Mouse (Mus musculus) ovary, adult 18-20 months (tissue): ENCODE data around the gene Wdr48.

Experiments used
- DNase-seq: peaks from one replicate; pipeline ENCODE4 v3.0.0; 2022; ENCODE audit warnings: low spot score, mixed read lengths

Wdr48 gene

DNA sequence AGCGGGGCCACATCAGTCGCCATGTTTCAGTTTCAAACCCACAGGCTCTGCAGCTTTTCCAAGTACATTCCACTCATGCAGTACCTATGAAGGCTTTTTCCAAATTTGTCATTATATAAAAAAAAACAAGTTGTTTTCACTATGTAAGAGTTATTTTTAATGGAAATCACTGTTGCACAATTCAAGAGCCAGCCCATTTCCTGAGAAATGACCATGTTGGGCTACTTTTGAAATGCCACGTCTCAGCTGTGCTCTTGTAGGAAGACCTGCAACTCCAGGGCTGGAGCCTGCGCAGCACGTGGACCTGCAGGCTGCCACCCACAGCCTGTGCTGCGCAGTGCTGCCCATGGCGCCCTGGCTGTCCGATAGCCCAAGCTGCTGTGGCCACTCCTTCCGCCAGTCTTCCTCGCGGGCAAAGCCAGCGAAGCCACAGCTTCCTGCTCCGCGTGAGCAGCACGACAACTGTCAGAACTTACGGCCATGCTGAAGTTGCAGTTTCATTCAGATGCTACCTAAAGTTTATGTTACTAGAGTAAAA is 30.5 kb downstream of the Wdr48 start:
- DNase-seq = no peak

DNA sequence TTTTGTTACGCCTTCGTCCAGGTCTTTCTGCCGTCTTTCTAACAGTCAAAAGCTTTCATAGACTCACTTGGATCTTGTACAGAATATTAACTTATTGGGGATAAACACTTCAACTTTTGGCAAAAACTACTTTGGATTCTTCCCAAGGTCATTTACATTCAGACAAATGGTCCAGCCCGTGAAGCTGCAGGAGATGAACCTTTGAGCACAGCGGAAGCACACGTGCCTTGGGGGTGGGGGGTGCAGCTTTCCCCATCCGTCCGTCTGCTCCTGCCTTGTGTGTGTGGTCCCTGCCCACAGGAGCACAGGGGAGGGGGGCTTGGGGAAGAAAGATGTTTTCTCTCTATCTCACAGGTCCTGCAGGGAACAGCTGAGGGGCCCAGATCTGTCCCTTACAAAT is 31.1 kb downstream of the Wdr48 start:
- no peak for DNase-seq

DNA sequence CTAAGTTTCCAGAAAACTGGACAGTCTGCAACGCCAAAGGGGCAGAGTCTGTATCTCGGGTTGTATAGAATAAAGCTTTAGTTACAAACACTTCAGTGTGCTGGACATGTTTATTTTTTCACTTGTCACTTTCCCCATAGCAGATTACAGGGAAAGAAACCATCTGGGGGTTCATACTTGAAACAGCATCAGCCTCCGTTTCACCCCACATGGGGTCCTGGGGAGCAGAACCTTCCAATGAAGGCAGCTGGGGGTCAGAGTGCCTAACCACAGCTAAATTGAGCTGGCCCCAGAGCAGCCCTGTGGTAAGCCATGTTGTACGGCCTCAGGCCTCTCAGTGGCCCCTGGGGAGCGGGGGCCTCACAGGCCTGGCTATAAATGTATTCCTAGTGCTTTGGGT is 31.8 kb downstream of the Wdr48 start:
- DNase-seq = no peak

DNA sequence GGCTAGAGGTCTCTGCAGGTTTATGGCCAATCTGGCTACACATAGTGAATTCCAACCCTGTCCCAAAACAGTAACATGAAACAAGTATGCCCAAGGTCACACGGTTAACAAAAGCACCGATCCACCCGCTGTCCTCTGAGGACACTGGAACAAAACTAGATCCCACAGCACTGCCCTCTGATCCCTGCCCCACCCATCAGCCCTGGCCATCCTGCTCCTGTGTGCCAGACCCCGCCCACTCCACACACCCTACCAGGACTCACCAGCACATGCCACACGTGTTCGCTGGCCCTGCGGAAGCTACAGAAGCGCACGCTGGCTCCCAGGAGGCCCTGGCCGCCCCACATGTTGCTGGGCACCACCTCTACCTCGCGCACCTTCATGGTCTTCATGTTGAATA is 37.7 kb downstream of the Wdr48 start:
- DNase-seq = no peak

DNA sequence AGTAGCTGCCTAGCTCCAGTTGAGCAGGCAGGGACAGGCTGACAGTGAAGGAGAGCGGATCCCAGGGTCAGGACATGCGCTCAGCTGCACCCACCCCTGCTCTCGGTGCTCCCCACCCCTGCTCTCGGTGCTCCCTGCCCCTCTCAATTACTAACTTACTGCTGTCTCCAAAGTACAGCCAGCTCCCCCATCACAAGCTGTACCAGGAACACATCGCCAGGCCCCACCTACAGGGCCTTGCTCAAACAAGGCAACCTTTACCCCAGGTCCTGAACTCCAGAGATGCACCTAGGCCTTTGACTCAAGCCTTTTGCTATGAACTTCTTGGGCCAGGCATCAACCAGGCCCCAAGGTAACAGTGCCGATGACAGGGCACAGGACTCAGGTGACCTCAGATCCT is 39.0 kb downstream of the Wdr48 start:
- no peak for DNase-seq

DNA sequence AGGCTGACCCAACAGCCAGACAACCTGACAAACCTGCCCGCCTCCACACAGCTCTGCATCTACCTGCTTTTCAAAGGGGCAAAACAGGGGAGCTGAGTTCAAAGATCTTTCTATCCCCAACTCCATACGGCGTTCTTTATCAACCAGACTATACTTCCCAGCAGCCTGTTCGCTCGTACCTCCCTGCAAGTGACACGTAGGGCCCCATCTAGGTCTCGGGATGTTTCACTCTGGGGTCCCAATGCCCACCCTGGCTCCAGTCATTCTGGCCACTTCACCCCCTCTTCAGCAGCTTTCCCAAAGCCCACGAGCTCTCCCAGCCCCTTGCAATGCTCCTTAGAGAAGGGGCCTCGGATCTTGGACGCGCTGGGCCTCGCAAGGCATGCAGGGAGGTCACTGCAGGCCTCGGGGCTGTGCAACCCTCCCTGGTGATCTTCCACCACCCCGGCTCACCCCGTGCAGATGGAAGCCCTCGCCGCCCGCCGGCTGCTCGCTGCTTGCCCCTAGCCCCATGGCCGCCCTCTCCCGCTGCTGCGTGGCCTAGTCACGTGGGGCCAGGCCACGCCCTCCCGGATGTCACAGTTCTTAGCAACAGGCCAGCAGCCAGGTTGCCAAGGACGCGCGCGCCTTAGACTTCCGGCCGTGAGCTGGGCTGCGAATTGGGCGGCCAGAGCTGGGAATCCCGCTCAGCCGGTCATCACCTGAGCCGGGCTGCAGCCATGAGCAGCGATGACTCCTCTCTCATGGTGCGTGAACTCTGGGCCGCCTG is 42.5 kb downstream of the Wdr48 start, which contains the start of the genes Gorasp1 and Ttc21a:
Gorasp1 (minus strand) TSS at position 561 of the 769 bp plus-strand sequence.
Ttc21a (plus strand) TSS at position 602 of the 769 bp plus-strand sequence.
- peak; percentile 88 for DNase-seq

DNA sequence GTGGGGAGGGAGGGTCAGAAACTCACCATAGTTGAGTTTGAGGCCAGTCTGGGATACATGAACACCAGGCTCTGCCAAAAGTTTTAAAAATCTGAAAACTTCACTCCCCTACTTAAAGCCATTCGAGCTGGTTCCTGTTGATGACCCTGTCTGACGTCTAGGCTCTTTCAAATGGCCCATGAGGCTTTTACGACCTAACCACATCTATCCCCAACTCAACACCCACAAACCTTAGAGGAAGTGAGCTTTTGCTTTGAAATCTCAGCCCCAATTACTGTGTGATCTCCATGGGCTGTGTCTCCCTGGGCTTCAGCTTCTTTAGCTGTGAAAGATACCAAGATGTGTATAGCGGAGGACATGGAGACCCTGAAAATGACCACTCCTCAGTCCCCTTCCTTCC is 43.8 kb downstream of the Wdr48 start:
- no peak for DNase-seq

DNA sequence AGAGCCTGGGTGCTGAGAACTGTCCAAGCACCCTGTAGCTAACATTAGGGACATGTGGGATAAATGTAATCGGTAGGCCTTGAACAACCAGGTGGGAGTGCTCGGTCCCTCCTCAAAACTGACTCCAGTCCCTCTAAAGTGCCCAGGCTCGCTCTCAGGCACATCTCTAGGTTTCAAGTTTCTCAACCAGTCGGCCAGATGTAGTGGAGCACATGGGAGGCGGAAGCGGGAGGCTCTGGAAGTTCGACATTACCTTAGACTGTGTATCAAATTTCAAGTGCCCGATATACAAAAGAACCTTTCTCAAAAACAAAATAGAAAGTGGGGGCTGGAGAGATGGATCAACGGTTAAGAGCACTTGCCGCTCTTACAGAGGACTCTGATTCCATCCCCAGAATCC is 45.0 kb downstream of the Wdr48 start:
- DNase-seq = no peak

DNA sequence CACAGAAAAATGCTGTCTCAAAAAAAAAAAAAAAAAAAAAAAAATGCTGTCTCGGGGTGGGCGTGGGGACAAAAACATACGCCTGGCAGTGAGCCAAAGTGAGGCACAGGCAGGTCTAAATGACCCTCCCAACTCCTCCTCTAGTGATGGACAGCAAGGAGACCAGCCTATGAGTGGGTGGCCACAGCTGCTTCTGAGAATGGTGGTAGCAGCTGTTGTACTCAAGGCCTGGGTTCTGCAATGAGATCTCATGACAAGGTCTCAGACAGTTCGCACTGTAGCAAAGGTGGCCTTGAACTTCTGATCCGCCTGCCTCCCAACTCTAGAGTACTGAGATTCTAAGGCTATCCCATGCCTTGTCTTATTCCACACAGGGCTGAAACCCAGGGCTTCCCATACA is 46.7 kb downstream of the Wdr48 start:
- no peak for DNase-seq

DNA sequence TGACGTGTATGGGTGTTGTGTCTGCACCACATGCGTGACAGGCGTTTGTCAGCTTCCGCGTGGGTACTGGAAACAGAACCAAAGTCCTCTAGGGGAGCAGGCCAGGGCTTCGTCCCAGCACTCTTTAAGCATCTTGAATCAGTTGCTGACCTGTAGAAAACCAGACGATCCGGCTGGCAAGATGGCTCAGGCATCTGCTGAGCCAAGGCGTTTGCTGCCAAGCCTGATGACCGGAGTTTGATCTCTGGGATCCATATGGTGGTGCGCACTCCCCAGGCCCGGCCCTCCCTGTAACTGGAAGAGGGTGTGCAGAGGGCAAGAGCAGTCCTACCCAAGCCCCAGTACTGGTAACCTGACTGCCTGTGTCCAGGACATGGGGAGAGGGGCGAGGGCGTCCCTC is 47.2 kb downstream of the Wdr48 start:
- DNase-seq = no peak

DNA sequence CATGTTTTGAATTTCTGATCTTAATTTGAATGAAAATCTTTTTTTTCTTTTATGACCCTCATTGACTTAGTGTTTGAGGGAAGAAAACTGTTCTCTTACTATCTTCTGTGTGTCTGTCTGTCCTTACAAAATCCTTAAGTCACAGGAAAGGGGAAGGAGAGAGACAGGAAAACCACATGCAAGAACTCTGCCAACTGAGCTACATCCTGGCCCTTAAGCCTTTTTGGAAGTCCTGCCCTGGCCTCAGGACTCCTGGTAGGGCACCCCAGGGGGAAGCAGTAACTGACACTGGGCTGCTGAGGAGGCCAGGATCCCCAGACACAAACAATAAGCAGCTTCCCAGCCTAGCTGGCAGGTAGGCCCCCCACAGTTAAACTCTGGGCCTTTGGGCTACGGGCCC is 48.6 kb downstream of the Wdr48 start:
- no peak for DNase-seq

DNA sequence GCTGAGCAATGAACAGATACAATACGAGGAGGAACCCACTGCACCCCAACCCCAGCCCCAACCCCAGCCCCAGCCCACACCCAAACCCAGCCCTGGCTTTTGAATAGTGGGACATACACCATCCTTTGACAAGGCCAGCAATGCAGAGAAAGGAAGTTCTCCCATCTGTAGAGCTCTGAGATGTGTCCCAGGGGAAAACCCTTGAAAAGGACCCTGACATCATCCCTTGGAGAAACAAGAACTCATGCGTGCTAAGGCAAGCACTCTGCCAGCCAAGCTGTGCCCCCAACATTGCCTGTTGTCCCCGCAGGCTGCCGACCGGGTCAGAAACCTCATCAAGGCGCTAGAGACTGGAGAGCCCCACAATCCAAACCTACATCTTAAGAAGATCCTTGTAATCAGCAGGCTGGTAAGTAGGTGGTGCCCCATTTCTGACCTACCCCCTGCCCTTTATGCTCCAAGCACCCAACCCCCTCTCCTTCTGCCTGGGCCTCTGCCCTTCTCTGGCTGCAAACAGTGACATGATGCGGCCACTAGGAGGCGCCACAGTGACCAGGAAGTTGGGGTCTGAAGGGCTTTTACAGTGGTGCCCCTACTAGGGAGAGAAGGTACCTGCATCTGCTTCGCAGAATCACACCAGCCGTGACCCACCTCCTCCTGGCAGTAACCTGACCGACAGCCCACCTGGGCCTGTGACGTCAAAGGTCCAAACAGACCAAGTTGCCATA is 50.7 kb downstream of the Wdr48 start:
- DNase-seq = no peak

DNA sequence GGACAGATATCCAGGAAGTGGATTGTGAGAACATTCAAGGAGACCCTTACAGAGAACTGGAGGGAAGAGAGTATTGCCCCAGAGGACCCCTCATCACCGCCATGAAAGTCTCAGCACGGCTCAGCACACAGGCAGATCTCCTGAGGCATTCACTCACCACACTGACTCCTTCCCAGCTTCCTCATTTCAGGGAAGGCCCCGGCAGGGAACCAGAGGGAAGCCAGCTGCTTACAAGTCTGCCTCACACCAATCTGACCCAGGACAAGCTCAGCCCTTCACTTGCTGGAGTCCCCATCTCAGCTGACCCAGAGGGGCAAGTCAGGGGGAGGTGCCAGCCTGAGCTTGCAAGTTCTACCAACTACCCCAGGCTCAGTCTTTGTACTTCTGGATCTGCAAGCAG is 54.1 kb downstream of the Wdr48 start:
- DNase-seq = no peak

DNA sequence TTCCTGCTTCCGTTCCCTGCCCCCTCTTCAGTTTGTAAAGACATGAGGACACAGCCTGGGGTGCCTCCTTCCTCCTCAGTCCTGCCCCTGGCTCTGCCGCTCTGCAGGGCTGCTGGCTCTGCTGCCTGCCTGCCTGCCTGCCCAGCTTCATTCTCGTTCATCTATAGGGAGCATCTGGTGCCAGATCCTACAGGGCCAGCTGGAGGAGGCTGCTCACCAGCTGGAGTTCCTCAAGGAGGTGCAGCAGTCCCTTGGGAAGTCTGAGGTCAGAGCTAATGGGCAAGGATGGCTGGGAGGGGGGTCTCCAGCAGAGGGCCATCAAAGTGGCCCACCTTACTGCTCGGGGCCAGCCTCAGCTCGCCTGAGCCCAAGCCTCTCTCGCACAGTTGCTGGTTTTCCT is 55.8 kb downstream of the Wdr48 start:
- DNase-seq = no peak

DNA sequence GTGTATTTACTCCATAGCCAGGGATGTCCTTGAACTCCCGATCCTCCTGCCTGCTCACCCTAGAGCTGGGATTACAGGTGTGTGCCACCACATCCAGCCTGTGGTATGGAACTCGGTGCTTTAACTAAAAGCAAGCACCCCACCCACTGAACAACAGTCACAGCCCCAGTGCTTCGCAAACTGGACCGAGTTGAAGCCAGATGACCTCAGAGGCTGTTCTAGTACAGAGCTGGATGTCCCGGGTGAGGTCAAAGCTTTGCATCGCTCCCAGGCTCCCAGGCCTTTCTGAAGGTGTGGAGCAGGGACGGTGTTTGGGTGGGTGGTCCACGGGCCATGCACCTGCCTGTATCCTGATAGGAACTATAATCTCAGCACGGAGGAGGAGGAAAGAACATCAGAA is 56.7 kb downstream of the Wdr48 start:
- no peak for DNase-seq

DNA sequence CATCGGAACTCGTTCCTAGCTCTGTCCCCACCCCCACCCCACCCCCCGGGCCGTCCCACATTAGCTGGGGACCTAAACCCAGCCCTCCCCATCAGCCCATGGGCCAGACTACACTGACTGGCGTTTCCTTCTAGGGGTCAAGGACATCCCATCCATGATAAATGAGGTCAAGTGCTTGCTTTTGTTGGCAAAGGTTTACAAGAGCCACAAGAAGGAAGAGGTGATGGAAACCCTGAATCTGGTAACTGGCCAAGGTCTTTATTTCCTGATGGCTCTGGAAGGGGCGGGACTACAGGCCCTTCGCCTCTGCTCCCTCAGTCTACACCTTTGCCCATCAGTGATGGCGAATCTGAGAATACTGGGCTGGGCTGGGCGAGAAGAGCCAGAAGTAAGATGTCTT is 64.2 kb downstream of the Wdr48 start:
- DNase-seq = no peak

DNA sequence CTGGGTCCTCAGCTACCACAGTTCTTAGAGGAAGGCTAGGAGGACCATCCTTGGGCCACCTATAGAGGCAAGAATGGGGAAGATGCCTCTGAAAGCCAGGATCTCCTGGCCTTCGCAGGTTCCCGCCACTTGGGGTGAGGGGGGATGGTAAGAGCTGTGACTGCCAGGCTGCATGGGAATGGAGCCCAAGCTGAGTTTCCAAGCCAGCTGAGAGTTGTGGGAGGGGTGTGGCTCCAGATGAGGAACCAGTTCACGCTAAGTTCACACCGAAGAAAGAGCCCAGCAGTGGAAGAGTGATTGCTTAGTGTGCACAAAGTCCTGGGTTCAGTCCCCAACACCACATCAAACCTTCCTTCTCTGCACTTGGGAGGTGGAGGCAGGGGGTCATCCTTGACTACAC is 67.5 kb downstream of the Wdr48 start:
- no peak for DNase-seq

DNA sequence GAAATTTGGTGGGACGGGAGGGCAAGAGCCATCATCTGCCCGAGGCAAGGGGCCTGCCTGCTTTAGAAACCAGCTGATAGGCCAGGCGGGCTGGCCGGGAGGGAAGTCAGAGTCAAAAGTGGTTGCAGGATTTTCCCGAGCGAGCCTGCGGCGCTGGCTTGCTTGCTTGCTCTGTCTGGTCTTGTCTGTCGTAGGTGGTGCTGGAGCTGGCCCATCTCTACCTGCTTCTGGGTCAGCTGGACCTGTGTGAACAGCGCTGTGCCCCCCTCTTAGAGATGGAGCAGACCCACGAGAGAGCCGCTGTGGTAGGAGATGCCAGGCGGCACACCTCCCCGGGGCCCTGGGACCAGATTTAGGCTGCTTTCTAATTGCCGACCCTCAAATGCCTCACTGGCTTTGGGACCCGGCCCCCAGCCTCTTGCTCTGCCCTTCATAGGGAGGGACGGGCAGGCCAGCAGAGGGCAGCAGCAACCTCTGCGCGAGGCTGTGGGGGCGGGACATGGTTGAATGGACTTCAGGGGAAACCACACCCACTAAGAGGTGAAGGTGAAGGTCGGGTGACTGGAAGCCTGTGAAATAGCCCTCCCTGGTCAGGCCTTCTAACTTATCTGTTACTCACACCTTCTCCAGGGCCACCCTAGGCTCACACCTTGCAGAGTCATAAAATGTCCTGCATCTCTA is 68.4 kb downstream of the Wdr48 start:
- no peak for DNase-seq

DNA sequence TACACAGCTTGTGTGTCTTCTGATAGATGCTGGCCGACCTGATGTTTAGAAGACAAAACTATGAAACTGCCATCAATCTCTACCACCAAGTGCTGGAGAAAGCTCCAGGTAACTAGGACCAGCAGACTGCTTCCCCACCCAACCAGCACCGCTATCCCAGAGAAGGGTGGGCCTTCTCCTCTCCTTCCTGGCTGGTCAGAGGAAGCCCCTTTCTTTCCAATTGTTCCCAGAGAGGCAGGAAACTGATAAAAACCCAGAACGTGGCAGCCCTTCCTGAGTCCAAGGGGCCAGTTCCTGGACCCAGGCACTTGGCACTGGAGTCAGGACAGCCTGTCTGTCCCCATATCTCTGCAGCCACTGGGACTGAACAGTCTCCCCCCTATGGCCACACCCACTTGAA is 69.5 kb downstream of the Wdr48 start:
- DNase-seq = no peak

DNA sequence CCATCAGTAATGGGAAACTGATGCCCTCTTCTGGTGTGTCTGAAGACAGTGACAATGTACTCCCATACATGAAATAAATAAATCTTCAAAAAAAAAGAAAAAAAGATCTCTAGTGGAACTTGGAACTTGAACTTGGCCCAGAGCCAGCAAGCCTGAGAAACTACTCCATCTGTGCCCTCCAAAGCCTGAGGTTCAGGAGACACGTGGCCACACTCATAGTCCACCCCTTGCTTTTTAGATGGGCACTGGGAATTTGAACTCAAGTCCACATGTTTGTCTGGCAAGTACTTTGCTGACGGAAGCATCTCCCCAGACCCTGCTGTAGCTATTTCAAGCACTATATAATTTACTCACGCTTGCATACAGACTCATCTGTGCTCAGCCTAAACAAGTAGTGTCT is 70.5 kb downstream of the Wdr48 start:
- no peak for DNase-seq

DNA sequence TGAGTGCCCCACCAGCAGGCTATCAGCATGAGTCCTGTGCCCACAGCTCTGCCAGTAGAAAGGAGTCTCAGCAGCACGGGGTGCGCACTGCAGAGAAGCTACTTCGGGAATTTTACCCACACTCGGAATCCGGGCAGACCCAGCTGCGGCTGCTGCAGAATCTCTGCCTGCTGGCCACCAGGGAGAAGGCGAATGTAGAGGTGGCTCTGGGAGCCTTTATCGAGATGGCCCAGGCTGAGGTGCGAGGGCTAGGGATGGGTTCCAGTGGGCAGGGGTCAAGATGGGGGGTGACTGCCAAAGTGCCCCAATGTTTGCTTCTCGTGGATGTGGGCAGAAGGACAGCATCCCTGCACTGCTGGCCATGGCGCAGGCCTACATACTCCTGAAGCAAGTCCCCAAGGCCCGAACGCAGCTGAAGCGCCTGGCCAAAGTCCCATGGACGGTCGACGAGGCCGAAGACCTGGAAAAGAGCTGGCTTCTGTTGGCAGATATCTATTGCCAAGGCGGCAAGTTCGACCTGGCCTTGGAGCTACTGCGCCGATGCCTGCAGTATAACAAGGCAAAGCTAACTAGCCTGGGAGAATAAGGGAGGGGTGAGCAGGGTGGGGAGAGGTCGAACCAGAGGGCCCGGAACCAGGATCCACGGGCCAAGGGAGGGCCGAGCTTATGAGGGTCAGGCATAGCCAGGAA is 71.7 kb downstream of the Wdr48 start:
- peak; percentile 42 for DNase-seq

DNA sequence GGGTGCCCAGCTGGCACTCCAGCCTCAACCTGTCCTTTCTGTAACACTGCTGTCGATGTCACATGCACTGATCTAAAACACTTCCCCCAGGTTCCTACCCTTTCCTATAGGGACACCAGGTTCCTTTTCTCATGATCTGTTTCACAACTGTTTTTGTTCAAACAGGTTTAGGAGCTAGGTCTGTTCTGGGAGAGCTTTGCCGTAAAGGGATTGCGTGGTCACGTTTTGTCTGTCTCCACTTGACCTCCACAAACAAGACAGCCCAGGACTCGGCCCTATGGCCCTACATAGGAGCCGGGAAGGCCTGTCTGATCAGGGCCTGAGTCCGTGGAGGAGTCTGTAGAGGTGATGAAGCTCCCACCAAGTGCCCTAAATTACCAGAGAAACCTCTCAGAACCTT is 75.1 kb downstream of the Wdr48 start:
- no peak for DNase-seq
